Mouse (Mus musculus) G1E (cell line): ENCODE measurements at regions not wholly inside any gene's neighbourhood (a gene's known extent, or its start where the extent isn't known, plus 50 kb on each side); places are given as distances from the start of the nearest gene placed in this dataset.

Experiments
- ATAC-seq: 2 replicates; pipeline ENCODE4 v1.8.0; 2016; ENCODE audit warnings: mild to moderate bottlenecking; ENCODE audit not compliant: insufficient number of reproducible peaks, poor library complexity, low FRiP score, severe bottlenecking; ENCODE audit errors: extremely low read depth
- DNase-seq: peaks from one replicate; pipeline ENCODE4 v3.0.0; 2012; ENCODE audit warnings: low spot score
- H3K27me3 ChIP-seq: 2 replicates; pipeline ENCODE4 v1.6.1; 2012; ENCODE audit warnings: mild to moderate bottlenecking, low read length, inconsistent platforms; ENCODE audit not compliant: insufficient read depth
- H3K36me3 ChIP-seq: replicated peaks from 2 replicates; pipeline ENCODE3; 2012; ENCODE audit warnings: mild to moderate bottlenecking, inconsistent platforms
- H3K4me1 ChIP-seq: 2 replicates; pipeline ENCODE4 v1.6.1; 2012; ENCODE audit warnings: low read depth, low read length, inconsistent platforms, mixed read lengths; ENCODE audit not compliant: insufficient read depth
- H3K4me3 ChIP-seq: 2 replicates; pipeline ENCODE4 v1.5.1; 2012; ENCODE audit warnings: low read depth, mild to moderate bottlenecking, inconsistent platforms, low read length, moderate library complexity, mixed read lengths
- H3K9me3 ChIP-seq: replicated peaks from 2 replicates; pipeline ENCODE4 v1.6.1; 2012; ENCODE audit warnings: inconsistent platforms
- CTCF ChIP-seq: IDR thresholded peaks from 2 replicates; pipeline ENCODE4 v1.5.1; 2012; ENCODE audit warnings: low read depth, low read length, inconsistent platforms, mixed read lengths
- GATA1 ChIP-seq: IDR thresholded peaks from 2 replicates; pipeline ENCODE4 v1.6.1; 2012; ENCODE audit warnings: borderline replicate concordance, low read length, inconsistent platforms, mixed read lengths
- GATA2 ChIP-seq: IDR thresholded peaks from 2 replicates; pipeline ENCODE4 v1.6.1; 2012; ENCODE audit warnings: low read depth, low read length, inconsistent platforms, borderline replicate concordance
- POLR2AphosphoS5 ChIP-seq: IDR thresholded peaks from 2 replicates; pipeline ENCODE4 v1.6.1; 2012; ENCODE audit warnings: low read depth, low read length, inconsistent platforms; ENCODE audit not compliant: insufficient replicate concordance
- TAL1 ChIP-seq: conservative IDR thresholded peaks from 2 replicates; pipeline ENCODE4 v1.6.1; 2012; ENCODE audit warnings: low read depth, low read length, inconsistent platforms, mixed read lengths

GRCm38 (mm10) chr6:31098106-31098505, 139.2 kb upstream of the Klf14 start:
- H3K9me3 ChIP-seq, result no peaks in the 10 kb centered on the region
- H3K4me3 ChIP-seq, result no peak overlapping the region
- DNase-seq (no peak), ATAC-seq (no peak)
- H3K27me3 ChIP-seq, result peaks cover 14% of the 10 kb centered on the region; the same call in 1 of the 2 replicates
- H3K4me1 ChIP-seq, result no peaks in the 10 kb centered on the region
- H3K36me3 ChIP-seq, result peaks cover 75% of the 10 kb centered on the region
- TF ChIP-seq TAL1 (no peak), GATA2 (no peak), POLR2AphosphoS5 (no peak), CTCF (no peak), GATA1 (no peak)

- Histone ChIP-seq H3K36me3 (peaks cover 82% of the 10 kb centered on the region), H3K9me3 (no peaks in the 10 kb centered on the region), H3K4me3 (no peak overlapping the region), H3K4me1 (no peaks in the 10 kb centered on the region), H3K27me3 (peaks cover 14% of the 10 kb centered on the region; the same call in 1 of the 2 replicates)
- ATAC-seq (no peak), DNase-seq (no peak)
- TF ChIP-seq GATA1 (no peak), CTCF (no peak), POLR2AphosphoS5 (no peak)
Measured at GRCm38 (mm10) chr6:31100084-31100579, 141.3 kb upstream of the Klf14 start.

- no peak for ATAC-seq
- H3K36me3 ChIP-seq, result peaks cover 83% of the 10 kb centered on the region
- H3K27me3 ChIP-seq, result peaks cover 14% of the 10 kb centered on the region; the same call in 1 of the 2 replicates
- H3K4me1 ChIP-seq, result no peaks in the 10 kb centered on the region
- H3K9me3 ChIP-seq, result no peaks in the 10 kb centered on the region
- TF ChIP-seq CTCF, result no peak
- TF ChIP-seq GATA2, result no peak
- TF ChIP-seq TAL1, result no peak
- no peak for TF ChIP-seq GATA1
- no peak for TF ChIP-seq POLR2AphosphoS5
- DNase-seq, result no peak
- H3K4me3 ChIP-seq, result no peak overlapping the region
Measured at GRCm38 (mm10) chr6:31100749-31101148, 141.9 kb upstream of the Klf14 start.

- peaks cover 76% of the 10 kb centered on the region for H3K36me3 ChIP-seq
- TF ChIP-seq TAL1 (no peak), GATA1 (no peak), CTCF (no peak), POLR2AphosphoS5 (no peak), GATA2 (no peak)
- DNase-seq, result no peak
- no peak for ATAC-seq
- 0 out of 2 replicates have a peak, but pooled peaks cover 2% of the 10 kb centered on the region for H3K4me1 ChIP-seq
- H3K27me3 ChIP-seq, result no peaks in the 10 kb centered on the region
- H3K4me3 ChIP-seq, result no peak overlapping the region
- peaks cover 7% of the 10 kb centered on the region for H3K9me3 ChIP-seq
Measured at GRCm38 (mm10) chr6:31106144-31106836, 147.4 kb upstream of the Klf14 start.

GRCm38 (mm10) chr6:31106856-31107359, 148.0 kb upstream of the Klf14 start:
- TF ChIP-seq CTCF, result no peak
- no peak for TF ChIP-seq TAL1
- TF ChIP-seq GATA2, result no peak
- no peak for TF ChIP-seq POLR2AphosphoS5
- TF ChIP-seq GATA1, result no peak
- 0 out of 2 replicates have a peak, but pooled peaks cover 2% of the 10 kb centered on the region for H3K4me1 ChIP-seq
- DNase-seq (no peak), ATAC-seq (no peak)
- no peak overlapping the region for H3K4me3 ChIP-seq
- peaks cover 73% of the 10 kb centered on the region for H3K36me3 ChIP-seq
- H3K27me3 ChIP-seq, result no peaks in the 10 kb centered on the region
- H3K9me3 ChIP-seq, result peaks cover 7% of the 10 kb centered on the region

GRCm38 (mm10) chr6:31107360-31107759, 148.5 kb upstream of the Klf14 start:
- no peaks in the 10 kb centered on the region for H3K27me3 ChIP-seq
- peaks cover 70% of the 10 kb centered on the region for H3K36me3 ChIP-seq
- H3K4me1 ChIP-seq, result peaks cover 4% of the 10 kb centered on the region
- no peak for TF ChIP-seq GATA1
- no peak for TF ChIP-seq POLR2AphosphoS5
- TF ChIP-seq GATA2, result no peak
- no peak for TF ChIP-seq TAL1
- no peak for TF ChIP-seq CTCF
- peaks cover 7% of the 10 kb centered on the region for H3K9me3 ChIP-seq
- no peak for DNase-seq
- ATAC-seq, result no peak
- no peak overlapping the region for H3K4me3 ChIP-seq
